Mouse (Mus musculus) leukemia stem cell, adult 10-12 weeks (primary cell): ENCODE data around the gene Shkbp1. TPM values are rescaled to one million over a fixed set of nuclear protein-coding genes. Genes with fewer than 3 reads are reported as not detected.

Experiments
- polyA plus RNA-seq: library from polyadenylated mRNA; stranded (reverse); fragments of >175 nt; gene quantifications from 2 replicates; pipeline ENCODE4 v1.2.3, GENCODE M21; 2012; ENCODE audit warnings: low replicate concordance

The Shkbp1 gene
- polyA plus RNA-seq = 394 and 419 TPM in 2 replicates

GRCm38 (mm10) chr7:27355745-27356240 lies at the start of gene Shkbp1:
Gene Shkbp1, minus strand, starts transcription at chr7:27356019.

GRCm38 (mm10) chr7:27356861-27357594 lies 1.2 kb upstream of the Shkbp1 start, which contains the start of gene Gm20479:
Gene Gm20479, minus strand, starts transcription at chr7:27357419.

DNA sequence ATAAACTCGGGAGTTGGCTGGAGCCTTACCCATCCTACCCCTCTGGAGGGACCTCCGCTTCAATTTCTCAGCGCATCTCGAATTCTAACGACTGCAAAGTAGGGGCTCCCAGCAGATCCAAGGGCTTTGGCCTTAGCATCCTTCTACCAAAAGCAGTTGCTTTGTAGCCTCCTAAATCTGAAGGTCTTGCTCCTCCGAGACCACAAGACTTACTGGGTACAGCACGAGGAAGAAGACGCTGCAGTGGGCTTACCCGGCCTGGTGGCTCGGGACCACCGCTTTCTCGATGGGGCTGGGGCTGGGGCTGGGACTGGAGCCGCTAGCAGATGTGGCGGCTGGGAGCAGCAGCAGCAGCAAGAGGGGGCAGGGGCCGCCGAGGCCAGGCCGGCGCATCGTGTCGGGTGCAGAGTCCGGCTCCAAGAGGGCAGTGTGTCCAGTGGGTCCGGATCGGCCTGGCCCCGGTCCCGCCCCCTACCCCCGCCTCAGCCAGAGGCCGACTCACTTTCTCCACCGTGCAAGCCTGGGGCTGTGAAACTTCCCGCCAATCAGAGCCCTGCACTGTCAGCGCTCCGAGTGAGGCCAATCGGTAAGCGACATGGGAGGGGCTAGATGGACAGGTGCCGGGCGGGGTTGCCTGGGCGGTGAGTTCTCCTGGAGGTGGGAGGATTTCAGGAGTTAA lies 18.5 kb downstream of the Shkbp1 start, which contains the start of gene Ltbp4:
Gene Ltbp4, minus strand, starts transcription at position 518 of the 679 bp plus-strand sequence.

Other genes starting within 250 kb of the Shkbp1 start
- not detected in 2 replicates for gene Cyp2f2, start 236.1 kb downstream of the Shkbp1 start, polyA plus RNA-seq
- gene Cyp2t4, start 202.3 kb downstream of the Shkbp1 start, polyA plus RNA-seq = not detected in 2 replicates
- 74.7 and 137 TPM in 2 replicates for gene Egln2, start 189.2 kb downstream of the Shkbp1 start, polyA plus RNA-seq
- gene Rab4b, start 177.1 kb downstream of the Shkbp1 start, polyA plus RNA-seq = 231 and 342 TPM in 2 replicates
- 0.32 and 1.8 TPM in 2 replicates for gene Gm21983, start 174.9 kb downstream of the Shkbp1 start, polyA plus RNA-seq
- not detected in 2 replicates for gene Mia, start 174.9 kb downstream of the Shkbp1 start, polyA plus RNA-seq
- gene BC024978, start 160.2 kb downstream of the Shkbp1 start, polyA plus RNA-seq = 3.1 and 5.7 TPM in 2 replicates
- 820 and 1,336 TPM in 2 replicates for gene Snrpa, start 159.7 kb downstream of the Shkbp1 start, polyA plus RNA-seq
- 3.4 and 6.0 TPM in 2 replicates for gene Itpkc, start 127.4 kb downstream of the Shkbp1 start, polyA plus RNA-seq
- 30.3 and 47.8 TPM in 2 replicates for gene Coq8b, start 123.0 kb downstream of the Shkbp1 start, polyA plus RNA-seq
- 4.0 and 4.9 TPM in 2 replicates for gene Numbl, start 97.6 kb downstream of the Shkbp1 start, polyA plus RNA-seq
- 2.1 and 4.3 TPM in 2 replicates for gene Ltbp4, start 18.3 kb downstream of the Shkbp1 start, polyA plus RNA-seq
- gene Gm20479, start 1.4 kb upstream of the Shkbp1 start, polyA plus RNA-seq = not detected in 2 replicates
- gene Sptbn4, start 91.7 kb upstream of the Shkbp1 start, polyA plus RNA-seq = 0.24 and 0.45 TPM in 2 replicates
- 834 and 943 TPM in 2 replicates for gene Blvrb, start 92.0 kb upstream of the Shkbp1 start, polyA plus RNA-seq
- gene Sertad3, start 117.7 kb upstream of the Shkbp1 start, polyA plus RNA-seq = 20.2 and 49.9 TPM in 2 replicates
- 85.4 and 91.2 TPM in 2 replicates for gene Sertad1, start 130.9 kb upstream of the Shkbp1 start, polyA plus RNA-seq
- gene Prx, start 143.3 kb upstream of the Shkbp1 start, polyA plus RNA-seq = 2.9 and 3.2 TPM in 2 replicates
- 1.9 and 5.5 TPM in 2 replicates for gene Hipk4, start 167.2 kb upstream of the Shkbp1 start, polyA plus RNA-seq
- gene Pld3, start 197.2 kb upstream of the Shkbp1 start, polyA plus RNA-seq = 83.5 and 116 TPM in 2 replicates
- 44.0 and 93.8 TPM in 2 replicates for gene 2310022A10Rik, start 197.2 kb upstream of the Shkbp1 start, polyA plus RNA-seq
- gene Akt2, start 235.5 kb upstream of the Shkbp1 start, polyA plus RNA-seq = 47.9 and 84.4 TPM in 2 replicates